Mouse (Mus musculus) bone marrow macrophage, adult 2 months (primary cell): ENCODE data around the gene Tmem92.
"Not testable (repeated sequence)": the region's sequence is repeated elsewhere in the genome, so short reads cannot be mapped to it uniquely, and the experiment has no call there.

ENCODE experiments used
- CTCF ChIP-seq: IDR thresholded peaks from 2 replicates; pipeline ENCODE4 v1.5.1; 2012; ENCODE audit warnings: low read depth, mild to moderate bottlenecking, low read length, moderate library complexity
- POLR2A ChIP-seq: IDR thresholded peaks from 2 replicates; pipeline ENCODE4 v1.6.1; 2012; ENCODE audit warnings: mild to moderate bottlenecking, low read depth, low read length, borderline replicate concordance

- not testable (repeated sequence) for TF ChIP-seq POLR2A, CTCF
Measured at GRCm38 (mm10) chr11:94818946-94819345, 36.4 kb upstream of the Tmem92 start.
